Mouse (Mus musculus): ENCODE measurements around the gene Eme1. TPM values are rescaled to one million over a fixed set of nuclear protein-coding genes. Genes with fewer than 3 reads are reported as not detected.
"Not testable (repeated sequence)": the region's sequence is repeated elsewhere in the genome, so short reads cannot be mapped to it uniquely, and the experiment has no call there.

Eme1 gene
- total RNA-seq (2021): 1 to 10 TPM; 4.3 to 4.5 TPM
- long read RNA-seq, experiment 1, partial matches to known transcripts: 1 of 2 reads
- long read RNA-seq, experiment 1, other reads (novel, unspliced or antisense): 1 of 2 reads
- long read RNA-seq, experiment 2, partial matches to known transcripts: 2 of 5 reads
- long read RNA-seq, experiment 2, other reads (novel, unspliced or antisense): 3 of 5 reads

DNA sequence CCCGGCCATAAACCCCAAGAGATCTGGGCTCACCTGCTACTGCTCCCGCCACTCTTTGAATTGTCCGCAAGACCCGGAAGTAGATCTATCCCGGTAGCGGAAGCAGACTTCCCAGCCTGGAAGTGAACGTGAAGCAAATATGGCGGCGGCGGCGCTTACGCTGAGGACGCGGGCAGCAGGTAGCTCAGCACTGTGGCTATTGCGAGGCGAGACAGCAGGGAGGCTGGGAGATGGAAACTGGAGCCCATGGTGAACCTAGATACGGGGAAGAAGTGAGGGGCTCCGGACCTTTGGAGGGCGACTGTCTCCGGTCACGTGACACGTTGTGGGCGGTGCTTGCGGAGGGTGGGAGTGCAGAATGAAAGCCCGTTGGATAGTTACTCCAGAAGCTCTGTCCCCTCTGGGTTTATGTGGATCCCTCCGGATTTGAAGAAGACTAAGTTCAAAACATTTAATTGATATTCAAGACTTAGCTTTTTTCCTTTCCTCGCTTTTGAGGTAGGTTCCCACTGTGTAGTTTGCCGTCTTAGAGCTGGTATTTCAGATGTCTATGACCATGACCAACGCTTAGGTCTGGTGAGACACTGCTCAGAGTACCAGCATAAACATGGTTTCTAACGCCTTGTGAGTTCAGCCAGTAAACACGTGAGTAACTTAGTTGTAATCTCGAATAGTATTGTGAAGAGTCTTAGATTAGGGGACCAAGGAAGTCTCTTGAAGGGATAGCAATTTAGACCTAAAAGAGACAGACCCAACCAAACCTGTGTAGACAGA is at the start of gene Eme1, which contains the start of gene Mrpl27:
Gene Eme1 (minus strand): TSS at position 302 of the 774 bp plus-strand sequence.
Gene Mrpl27 (plus strand): TSS at position 105 of the 774 bp plus-strand sequence.
- DNase-seq (ENCODE audit: low spot score in 2 of 2): peak; percentile 74 to 86

DNA sequence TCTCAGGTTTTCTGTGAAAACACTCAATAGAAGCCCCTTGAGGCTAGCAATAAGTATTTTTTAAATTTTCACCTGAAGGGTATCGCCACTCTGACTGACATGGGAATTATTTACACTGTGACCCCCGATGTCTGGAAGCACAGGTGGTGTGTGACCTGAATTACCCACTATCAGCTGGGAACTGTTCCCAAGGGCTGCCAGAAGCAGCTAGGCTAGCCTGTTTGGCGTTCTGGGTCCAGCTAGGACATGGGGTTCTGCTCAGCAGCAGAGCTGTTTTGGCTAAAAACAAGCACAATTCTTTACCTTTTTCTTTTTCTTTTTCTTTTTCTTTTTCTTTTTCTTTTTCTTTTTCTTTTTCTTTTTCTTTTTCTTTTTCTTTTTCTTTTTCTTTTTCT is 48.4 kb upstream of the Eme1 start:
- DNase-seq (ENCODE audit: low spot score in 2 of 2): no peak

DNA sequence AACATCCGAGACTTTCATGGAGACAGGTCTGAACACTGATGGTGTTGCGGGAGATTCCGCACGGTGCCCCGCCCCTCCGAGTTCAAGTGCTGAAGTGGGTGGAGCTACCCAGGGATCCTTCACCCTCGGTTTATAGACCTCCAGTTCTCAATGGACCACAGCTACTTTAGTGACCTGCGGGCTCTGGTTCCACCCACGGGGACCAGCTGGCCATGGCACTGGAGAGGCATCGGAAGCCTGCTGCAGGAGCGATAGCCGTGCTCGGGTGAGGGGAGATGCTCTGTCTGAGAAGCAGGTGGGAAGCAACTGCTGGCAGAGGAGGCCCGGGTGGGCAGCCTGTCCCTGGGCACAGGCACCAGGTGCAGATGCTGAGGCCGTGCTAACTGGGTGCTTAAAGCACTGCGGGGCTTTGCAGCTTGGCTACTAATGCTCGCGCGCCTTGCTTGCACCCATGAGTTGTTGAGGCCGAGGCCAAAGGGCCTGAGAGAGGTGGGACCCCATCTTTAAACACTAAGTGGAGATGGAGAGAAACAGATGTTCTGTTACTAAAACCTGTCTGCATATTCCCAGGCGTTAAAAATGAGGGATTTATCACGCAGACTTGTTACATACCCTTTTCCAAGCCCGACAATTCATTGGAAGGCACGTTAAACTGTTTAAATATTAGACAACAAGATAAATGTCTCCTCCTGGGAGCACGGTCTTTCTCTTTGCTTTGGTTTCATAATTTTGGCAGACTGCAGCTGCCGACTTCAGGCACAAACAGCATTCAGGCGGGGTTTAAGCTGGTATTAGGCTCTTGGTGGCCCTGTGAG is 47.8 kb upstream of the Eme1 start:
- DNase-seq (ENCODE audit: low spot score in 2 of 2): no peak

DNA sequence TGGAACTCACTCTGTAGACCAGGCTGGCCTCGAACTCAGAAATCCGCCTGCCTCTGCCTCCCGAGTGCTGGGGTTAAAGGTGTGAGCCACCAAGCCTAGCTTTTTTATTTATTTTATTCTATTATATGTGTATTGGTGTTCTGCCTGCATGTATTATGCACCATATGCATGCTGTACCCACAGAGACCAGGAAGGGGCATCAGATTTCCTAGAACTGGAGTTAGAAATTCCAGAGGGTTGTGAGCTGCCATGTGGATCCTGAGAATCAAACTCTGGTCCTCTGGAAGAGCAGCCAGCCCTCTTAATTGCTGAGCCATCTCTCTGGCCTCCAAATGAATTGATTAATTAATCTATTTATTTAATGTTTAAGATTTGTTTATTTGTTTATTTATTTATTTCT is 45.6 kb upstream of the Eme1 start:
- no peak for DNase-seq (ENCODE audit: low spot score in 2 of 2)

DNA sequence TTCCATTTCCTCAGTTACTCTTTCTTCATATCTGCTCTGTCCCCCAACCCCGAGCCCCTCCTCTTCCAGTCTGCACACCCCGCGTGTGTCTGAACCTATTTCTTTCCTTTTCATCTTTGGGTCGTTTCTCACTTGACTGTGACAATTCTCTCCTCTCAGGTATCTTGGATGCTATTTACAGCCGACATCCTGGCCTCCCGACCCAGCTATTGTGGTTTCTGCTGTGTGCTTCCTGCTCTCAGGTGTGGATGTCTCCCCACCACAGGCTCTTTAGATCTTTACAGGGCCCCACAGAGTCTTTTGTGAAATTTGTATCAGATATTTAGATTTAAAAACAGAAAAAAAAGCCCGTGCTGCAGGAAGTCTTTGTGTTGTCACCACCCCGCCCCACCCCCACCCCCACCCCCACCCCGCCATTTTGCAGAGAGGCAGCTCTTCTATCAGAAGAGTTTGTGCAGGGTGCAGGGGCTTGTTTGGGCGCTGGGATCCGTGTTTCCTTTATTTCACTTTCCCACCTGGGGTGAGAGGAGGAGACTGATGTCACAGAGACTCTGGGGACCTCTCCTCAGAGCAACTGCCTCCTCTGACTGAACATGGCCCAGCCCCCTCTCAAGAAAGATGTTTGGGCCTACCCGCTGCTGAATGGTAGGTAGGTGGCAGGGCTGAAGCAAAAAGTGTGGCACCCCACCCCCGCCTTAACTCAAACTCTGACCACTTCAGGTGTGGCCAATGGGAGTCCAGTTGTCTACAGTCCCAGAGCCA is 44.1 kb upstream of the Eme1 start:
- DNase-seq (ENCODE audit: low spot score in 2 of 2): no peak

DNA sequence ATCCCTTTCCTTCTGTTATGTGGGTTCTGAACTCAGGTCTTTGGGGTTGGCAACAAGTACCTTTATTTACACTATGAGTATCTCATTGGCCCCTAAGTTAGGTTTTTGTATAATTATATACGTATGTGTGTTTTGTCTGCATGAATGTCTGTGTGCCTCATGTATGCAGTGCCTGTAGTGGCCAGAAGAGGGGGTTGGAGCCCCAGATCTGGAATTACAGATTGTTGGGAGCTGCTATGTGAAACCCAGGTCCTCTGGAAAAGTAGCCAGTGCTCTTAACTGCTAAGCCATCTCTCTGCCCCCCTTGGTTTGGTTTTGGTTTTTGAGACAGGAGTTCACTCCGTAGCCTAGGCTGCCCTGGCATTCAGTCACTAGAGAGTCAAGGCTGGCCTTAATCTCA is 43.4 kb upstream of the Eme1 start:
- no peak for DNase-seq (ENCODE audit: low spot score in 2 of 2)

DNA sequence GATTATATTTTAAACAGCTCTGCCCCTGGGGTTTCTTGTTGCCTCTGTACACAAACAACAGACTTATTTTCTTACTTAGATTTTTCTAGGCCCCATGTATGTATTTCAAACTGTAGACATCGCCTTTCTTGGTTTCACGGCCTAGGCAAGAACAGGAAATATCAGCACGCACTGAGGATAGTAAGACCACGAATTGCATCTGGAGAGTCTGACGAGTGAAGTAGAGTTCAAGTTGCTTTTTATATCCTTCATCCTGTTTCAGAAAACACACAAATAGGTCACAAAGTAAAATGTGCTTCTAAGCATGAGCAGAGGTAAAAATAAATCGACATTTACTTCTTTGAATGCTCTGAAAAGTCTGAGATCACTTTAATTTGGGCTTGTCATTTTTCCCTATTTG is 41.7 kb upstream of the Eme1 start:
- DNase-seq (ENCODE audit: low spot score in 2 of 2): no peak

DNA sequence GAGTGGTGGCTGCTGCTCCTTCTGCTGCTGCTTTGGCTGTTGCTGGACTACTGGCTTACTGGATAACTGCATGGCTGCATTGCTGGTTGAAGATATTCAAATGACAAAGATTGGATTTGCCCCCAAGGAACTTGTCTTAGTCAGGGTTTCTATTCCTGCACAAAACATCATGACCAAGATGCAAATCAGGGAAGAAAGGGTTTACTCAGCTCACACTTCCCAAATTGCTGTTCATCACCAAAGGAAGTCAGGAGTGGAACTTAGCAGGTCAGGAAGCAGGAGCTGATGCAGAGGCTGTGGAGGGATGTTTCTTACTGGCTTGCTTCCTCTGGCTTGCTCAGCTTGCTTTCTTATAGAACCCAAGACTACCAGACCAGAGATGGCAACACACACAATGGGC is 38.7 kb upstream of the Eme1 start:
- DNase-seq (ENCODE audit: low spot score in 2 of 2): not testable (repeated sequence)

DNA sequence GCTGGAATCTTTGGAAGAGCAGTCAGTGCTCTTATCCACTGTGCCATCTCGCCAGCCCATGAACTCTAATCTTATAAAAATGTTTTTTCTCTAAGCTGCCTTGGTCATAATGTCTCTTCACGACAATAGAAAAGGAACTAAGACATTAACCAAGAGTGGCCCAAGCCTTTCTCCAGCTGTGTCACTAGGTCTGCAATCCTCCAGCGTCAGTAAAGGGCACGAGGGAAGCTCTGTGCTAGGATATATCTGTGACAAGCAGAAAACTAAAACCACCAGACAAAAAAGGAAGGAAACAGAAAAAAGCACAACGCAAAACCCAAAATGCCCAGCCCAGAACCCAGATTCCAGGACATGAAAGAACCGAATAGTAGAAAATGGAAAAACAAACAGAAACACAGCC is 33.4 kb upstream of the Eme1 start:
- no peak for DNase-seq (ENCODE audit: low spot score in 2 of 2)

DNA sequence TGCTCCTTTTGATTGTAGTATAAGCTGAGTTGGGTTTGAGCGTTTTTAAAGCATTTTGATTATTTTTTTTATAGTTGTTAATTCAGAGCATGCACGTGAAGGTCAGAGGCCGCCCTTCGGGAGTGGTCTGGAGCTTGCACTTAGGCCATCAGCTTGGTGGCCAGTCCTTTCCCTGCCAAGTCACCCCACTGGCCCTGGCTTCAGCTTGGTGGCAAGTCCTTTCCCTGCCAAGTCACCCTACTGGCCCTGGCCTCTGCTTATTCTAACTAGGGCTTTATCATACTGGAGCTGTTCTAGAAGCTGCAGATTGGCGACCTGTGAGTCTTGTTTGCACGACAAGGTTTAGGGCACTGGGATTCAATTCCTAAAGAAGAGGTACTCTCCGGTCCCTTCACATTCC is 28.7 kb upstream of the Eme1 start:
- DNase-seq (ENCODE audit: low spot score in 2 of 2): no peak

DNA sequence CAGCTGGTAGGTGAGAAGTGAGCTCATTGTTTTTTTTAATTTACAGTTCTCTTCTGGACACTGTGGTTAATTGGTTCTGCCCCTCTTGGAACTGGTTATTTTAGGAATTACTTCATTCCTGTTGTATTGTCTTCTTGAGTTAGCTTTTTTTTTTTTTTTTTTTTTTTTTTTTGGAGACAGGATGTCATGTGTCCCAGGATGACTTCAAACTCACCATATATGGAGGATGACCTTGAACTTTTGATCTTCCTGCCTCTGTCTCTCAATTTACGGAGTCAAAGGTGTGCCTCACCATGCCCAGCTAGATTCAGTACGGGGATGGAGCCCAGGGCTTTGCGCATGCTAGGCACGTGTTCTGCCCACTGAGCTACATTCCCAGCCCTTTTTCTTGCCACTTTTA is 27.9 kb upstream of the Eme1 start:
- no peak for DNase-seq (ENCODE audit: low spot score in 2 of 2)

DNA sequence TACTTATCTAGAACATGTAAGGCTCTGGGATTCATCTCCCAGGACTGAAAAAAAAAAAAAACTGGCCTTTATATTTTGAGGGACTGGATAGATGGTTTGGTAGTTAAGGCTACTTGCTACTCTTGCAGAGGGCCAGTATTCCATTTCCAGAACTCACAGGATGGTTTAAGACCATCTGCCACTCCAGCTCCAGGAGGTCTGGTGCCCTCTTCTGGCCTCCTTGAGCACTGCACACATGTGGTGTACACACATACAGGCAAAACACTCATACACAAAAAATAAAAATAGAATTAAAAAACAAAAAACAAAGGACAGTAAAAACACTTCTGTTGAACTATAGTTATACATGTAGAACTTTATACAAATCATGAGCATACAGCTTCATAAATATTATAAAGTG is 26.9 kb upstream of the Eme1 start:
- no peak for DNase-seq (ENCODE audit: low spot score in 2 of 2)

DNA sequence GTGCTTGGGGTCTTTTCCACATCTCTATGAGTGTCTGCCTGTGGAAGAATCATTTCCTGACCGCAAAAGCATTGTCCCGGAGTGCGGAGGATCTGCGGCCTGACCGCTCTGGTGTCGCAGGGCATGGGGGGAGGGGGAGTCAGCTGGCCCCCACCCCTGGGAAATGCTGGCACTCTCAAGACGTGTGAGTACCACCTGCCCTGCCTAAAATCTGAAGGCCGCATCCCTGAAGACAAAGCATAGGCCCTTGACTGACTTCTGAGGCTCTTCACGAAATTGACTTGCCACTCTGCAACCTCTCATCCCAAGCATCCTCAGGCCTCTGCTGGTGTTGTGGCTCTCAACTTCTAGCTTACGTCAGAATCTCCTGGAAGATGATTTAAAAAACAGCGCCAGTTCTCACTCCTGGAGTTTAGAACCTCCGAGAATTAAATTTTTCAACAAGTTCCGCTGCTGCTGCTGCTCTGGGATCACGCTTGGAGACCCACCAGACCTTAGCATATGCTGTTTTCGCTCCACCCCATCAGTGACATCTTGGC is 23.9 kb upstream of the Eme1 start:
- no peak for DNase-seq (ENCODE audit: low spot score in 2 of 2)

DNA sequence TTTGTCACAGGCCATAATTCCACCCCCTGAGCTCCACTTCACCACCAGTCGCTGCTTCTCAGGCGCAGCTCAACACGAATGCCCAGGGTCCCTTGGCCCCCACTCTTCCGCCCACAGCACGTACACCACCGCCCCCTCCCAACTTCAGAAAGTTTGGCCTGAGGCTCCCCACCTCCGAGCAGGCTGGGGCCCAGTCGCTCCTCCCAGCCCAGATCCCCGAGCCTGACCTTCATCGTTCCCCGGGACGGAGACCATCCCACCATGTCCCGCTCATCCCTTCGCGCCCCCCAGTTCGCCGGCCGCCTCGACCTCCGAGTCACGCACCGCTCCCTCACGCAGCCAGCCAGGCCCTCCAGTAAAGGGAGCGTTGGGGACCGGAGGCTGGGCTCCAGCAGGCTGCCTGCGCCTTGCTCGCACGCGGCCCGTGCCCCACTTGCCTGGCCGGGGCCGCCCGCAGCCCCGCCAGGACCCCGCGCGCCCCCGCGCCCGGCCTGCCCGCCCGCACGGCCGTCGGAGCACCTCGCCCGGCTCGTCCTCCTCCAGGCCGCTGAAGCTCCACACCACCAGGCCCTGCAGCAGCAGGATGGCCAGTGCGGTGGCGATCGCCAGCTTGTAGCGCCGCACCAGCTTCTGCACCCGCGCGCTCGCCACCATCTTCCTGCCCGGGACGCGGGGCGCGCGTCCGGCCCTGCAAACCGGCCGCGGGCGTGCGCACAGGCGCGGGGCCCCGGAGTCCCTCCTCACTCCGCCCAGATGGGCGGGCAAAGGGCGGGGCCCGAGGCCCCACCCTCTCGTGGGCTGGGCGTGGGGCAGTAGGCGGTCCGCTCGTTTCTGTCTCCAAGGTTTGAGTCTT is 23.2 kb upstream of the Eme1 start, which contains the start of gene Xylt2:
Gene Xylt2 (minus strand): TSS at position 762 of the 853 bp plus-strand sequence.
- peak; percentile 86 to 91 for DNase-seq (ENCODE audit: low spot score in 2 of 2)

DNA sequence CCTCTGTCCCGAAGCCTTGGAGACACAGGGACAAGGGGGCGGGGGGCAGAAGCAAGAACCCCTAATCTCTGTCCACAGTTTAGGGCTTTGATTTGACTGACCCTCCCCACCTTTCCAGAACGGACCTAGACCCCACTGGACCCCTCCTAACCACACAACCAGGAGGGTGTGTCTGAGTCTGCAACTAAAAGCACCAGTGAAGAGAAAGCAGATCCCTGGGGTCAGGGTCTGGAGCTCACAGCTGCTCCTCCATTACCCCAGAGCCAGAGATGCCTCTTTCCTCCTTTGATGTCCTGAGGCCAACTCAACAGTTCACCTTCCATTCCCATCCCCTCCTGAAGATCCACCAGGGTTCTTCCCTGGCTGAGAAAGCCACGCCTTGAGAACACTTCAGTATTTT is 22.5 kb upstream of the Eme1 start:
- DNase-seq (ENCODE audit: low spot score in 2 of 2): no peak

DNA sequence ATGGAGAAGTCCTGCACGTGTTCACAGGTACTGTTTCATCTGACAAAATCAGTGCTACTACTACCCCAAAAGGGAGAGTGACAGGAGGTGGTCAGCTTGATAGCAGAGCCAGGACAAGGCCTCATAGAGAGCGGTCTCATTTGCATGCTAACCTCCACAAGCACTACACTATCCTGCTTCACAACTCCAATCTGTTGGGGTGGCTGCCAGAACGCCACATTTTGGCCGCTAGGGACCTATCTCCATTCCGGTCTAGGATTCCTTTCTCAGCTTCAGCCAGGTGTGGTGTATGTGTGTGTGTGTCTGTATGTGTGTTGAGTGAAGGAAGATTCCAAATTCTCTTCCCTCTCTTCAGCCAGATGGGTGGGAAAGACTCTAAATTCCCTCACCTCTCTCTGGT is 21.7 kb upstream of the Eme1 start:
- DNase-seq (ENCODE audit: low spot score in 2 of 2): no peak

DNA sequence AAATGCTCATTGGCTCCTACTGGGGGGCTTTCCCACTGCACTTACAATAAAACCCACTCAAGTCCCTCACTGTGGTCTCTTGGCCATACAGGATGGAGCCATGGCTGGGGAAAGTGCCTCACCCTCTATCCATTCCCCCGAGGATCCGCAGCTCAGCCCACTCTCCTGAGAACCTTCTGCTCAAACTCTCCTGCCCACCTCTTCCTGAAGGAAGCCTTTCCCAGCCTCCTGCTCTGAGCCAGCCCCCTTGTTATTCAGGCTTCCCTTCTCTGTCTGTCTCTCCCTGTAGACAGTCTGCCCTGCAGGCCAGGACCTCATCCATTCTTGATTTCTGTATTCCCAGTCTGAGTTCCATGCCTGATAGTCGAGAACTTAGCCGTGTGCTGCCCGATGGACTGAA is 21.2 kb upstream of the Eme1 start:
- no peak for DNase-seq (ENCODE audit: low spot score in 2 of 2)

DNA sequence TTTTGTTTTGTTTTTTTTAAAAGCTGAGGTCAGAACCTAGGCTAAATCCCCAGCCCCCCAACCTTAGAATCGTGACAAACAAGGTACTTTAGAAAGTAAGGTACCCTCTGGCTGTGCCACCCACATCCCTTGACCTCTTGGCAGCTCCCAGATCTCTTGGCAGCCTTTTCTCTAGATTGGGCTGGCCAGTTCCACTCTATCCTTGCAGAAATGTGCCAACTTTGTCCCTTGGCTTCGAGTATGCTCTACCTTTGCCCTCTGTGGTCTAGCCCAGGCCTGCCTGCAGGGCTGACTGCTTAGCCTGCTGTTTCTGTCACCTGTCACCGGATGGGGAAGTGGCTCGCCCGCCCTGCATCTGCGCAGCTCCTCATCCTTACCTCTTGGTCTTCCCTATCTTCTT is 11.5 kb upstream of the Eme1 start:
- DNase-seq (ENCODE audit: low spot score in 2 of 2): no peak

DNA sequence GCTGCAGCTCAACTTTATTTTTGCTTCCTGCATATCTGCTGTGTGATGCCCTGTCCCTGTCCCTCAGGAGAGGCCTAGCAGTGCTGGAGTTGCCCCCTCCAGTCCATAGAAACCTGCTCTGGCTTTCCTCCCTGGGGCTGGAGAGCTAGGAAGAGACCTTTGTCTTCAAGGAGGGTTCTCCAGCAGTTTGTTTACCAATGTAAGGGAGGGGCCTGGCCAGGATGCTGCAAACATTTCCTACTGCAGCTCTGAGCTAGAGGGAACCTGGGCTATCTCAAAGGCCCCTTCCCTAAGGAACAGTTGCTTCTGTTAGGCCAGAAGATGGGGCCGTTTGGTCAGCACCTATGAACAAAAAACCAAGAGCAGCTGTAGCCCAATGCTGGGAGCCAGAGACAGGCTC is 7.6 kb upstream of the Eme1 start:
- DNase-seq (ENCODE audit: low spot score in 2 of 2): no peak

DNA sequence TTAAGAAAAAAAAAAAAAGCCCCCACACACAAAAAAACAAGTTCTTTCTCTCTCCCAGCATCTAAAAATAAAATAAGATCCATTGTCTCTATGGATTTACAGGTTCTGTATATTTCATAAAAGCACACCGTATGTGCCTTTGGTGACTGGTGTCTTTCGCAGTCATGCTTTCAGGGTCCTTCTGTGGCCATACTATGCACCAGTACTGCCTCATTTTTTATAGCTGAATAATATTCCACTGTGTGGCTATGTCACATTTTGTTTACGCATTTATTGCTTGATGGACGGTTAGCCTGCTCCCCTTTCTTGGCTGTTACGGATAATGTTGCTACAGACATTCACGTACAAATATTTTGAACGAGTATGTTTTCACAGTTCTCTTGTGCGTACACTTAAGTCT is 791 bp downstream of the Eme1 start:
- DNase-seq (ENCODE audit: low spot score in 2 of 2): no peak

Measured in gastrocnemius, postnatal 4 days (tissue).